Mouse (Mus musculus) hindbrain, embryonic 11.5 days (tissue): ENCODE results near the gene AU022252. TPM values are rescaled to one million over a fixed set of nuclear protein-coding genes. Genes with fewer than 3 reads are reported as not detected.

ENCODE experiments used
- ATAC-seq: fragments of 200-750 bp; cut with Nextera tagmentation; 2 replicates; pipeline ENCODE4 v1.8.0; 2017; ENCODE audit warnings: mild to moderate bottlenecking, moderate TSS enrichment, moderate library complexity; ENCODE audit not compliant: low FRiP score
- DNase-seq: peaks from one replicate; pipeline ENCODE4 v3.0.0-alpha.2; 2015; ENCODE audit warnings: low spot score
- H3K27ac ChIP-seq: fragments of 300-500 bp; sonication (generic); 2 replicates; pipeline ENCODE4 v1.5.1; 2014; ENCODE audit warnings: mild to moderate bottlenecking, low read depth, low read length
- H3K27me3 ChIP-seq: fragments of 300-500 bp; sonication (generic); 2 replicates; pipeline ENCODE4 v1.6.1; 2014; ENCODE audit warnings: mild to moderate bottlenecking, low read length, moderate library complexity, mixed read lengths; ENCODE audit not compliant: control insufficient read depth, insufficient read depth
- H3K36me3 ChIP-seq: fragments of 300-500 bp; sonication (generic); 2 replicates; pipeline ENCODE4 v1.6.1; 2014; ENCODE audit warnings: mild to moderate bottlenecking, low read length, moderate library complexity, mixed read lengths; ENCODE audit not compliant: control insufficient read depth, insufficient read depth
- H3K4me1 ChIP-seq: fragments of 300-500 bp; sonication (generic); replicated peaks from 2 replicates; pipeline ENCODE4 v1.6.1; 2014; ENCODE audit warnings: low read length, mixed read lengths; ENCODE audit not compliant: control insufficient read depth, insufficient read depth
- H3K4me2 ChIP-seq: fragments of 300-500 bp; sonication (generic); replicated peaks from 2 replicates; pipeline ENCODE4 v1.6.1; 2014; ENCODE audit warnings: mild to moderate bottlenecking, low read depth, low read length
- H3K4me3 ChIP-seq: fragments of 300-500 bp; sonication (generic); 2 replicates; pipeline ENCODE4 v1.5.1; 2014; ENCODE audit warnings: low read depth, low read length
- H3K9ac ChIP-seq: fragments of 300-500 bp; sonication (generic); 2 replicates; pipeline ENCODE4 v1.6.1; 2014; ENCODE audit warnings: low read depth, low read length
- H3K9me3 ChIP-seq: fragments of 300-500 bp; sonication (generic); 2 replicates; pipeline ENCODE4 v1.6.1; 2016; ENCODE audit warnings: low read length; ENCODE audit not compliant: control insufficient read depth
- WGBS: fragments of 180-500 bp; shearing (Covaris S2); extraction: QIAGEN DNeasy Blood & Tissue Kit; methylation state at CpG from one replicate; pipeline ENCODE4 v1.1.7; 2014; 5-methylcytosine and 5-hydroxymethylcytosine counted together
- polyA plus RNA-seq: library from polyadenylated mRNA; unstranded; fragments of >200 nt; fragmentation: Nextera tagmentation; extraction: Ambion mirVana; gene quantifications from 2 replicates; pipeline ENCODE4 v1.2.1, GENCODE M21; 2014

Gene AU022252
- polyA plus RNA-seq, 1 experiment from 2014 or later, result 37.0 TPM

DNA sequence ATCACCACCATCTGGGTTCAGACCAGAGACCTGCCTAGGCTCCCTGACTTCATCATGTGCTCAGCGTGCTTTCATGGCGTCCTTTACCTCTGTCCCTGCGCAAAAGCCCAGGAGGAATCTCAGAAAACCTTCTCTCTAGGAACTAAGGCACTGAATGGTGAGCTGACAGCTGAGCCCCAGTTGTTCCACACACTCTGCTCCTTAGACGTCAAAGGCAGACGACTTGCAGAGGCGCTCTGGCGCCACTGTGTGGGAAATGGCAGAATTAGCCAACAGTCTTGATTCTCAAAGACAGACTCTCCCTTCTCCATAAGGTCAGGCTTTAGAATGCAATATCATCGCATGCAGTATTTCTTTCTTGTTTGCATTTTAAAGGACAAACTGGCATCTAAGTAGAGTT lies 27.8 kb downstream of the AU022252 start:
- Histone ChIP-seq H3K27ac (no peak overlapping the region), H3K4me2 (no peak overlapping the region)
- ATAC-seq, result peak; percentile 57; the same call in 1 of the 2 replicates

DNA sequence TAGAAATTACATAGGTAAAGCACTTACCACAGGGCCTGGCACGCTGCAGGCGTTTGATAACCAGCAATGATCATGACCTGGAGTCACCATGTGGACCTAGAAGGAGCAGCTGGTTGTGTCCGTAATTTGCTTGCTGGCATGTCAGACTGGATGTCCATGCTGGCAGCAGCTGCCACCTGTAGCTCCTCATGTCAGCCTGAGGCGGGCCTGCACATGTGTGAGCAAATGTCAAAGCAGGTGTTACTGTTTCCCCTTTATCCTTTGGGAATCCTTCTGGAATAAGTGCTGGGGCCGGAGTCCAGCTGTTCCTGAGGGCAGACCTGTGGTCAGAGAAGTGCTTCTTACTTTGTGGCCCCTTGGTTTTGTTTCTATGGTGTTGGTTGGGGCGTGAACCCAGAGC lies 34.4 kb downstream of the AU022252 start:
- ATAC-seq (no peak), DNase-seq (no peak)
- H3K4me1 ChIP-seq, result no peaks in the 10 kb centered on the region; the same call in 1 of the 2 replicates
- no peak overlapping the region for H3K9ac ChIP-seq
- peaks cover 5% of the 10 kb centered on the region; the same call in 1 of the 2 replicates for H3K36me3 ChIP-seq
- H3K4me2 ChIP-seq, result no peak overlapping the region
- no peaks in the 10 kb centered on the region for H3K9me3 ChIP-seq
- no peaks in the 10 kb centered on the region for H3K27me3 ChIP-seq
- 86% methylated on average over 6 of the region's 6 CpGs for WGBS
- H3K27ac ChIP-seq, result no peak overlapping the region
- H3K4me3 ChIP-seq, result no peak overlapping the region

More for the DNA sequence above, 27.8 kb downstream of the AU022252 start:
- no peak overlapping the region for H3K9ac ChIP-seq
- no peak overlapping the region for H3K4me3 ChIP-seq
- DNase-seq, result peak; percentile 79
- WGBS, result 21% methylated on average over 8 of the region's 8 CpGs
- no peaks in the 10 kb centered on the region for H3K9me3 ChIP-seq
- H3K36me3 ChIP-seq, result peaks cover 5% of the 10 kb centered on the region; the same call in 1 of the 2 replicates
- no peaks in the 10 kb centered on the region for H3K4me1 ChIP-seq
- H3K27me3 ChIP-seq, result no peaks in the 10 kb centered on the region

DNA sequence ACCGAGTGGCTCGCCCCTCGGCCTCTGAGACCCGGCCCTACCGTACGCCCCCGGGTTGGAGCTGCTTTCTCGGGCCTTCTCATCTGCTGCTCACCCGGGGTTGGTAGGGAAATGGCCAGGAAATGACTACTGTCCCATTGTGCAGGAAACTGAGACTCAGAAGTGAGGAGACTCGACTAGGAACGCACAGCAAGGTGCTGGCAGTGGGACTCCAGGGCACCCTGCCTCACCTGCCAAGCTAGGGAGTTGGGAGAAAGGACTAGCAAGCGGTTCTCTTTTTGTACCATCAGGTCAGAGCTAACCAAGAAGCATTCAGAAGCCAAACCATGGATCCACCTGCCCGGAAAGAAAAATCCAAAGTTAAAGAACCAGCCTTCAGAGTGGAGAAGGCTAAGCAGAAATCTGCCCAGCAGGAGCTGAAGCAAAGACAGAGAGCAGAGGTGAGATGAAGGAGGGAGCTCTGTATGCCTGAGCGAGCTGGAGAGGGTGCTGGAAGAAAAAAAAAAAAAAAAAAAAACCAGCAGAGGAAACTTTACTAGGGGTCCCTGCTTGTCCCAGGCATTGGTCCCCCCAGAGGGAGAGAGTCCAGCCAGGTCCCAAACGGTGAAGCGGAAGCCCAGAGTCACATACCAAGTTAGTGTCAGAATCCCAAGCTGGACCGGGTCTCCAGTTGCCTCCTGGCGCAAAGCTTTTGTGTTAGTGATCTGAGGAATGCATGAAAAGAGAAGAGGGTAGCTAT lies 36.8 kb downstream of the AU022252 start:
- H3K27ac ChIP-seq, result peak overlapping the region; percentile 56; the same call in 1 of the 2 replicates
- no peaks in the 10 kb centered on the region for H3K27me3 ChIP-seq
- peak overlapping the region; percentile 77 for H3K9ac ChIP-seq
- DNase-seq (no peak), ATAC-seq (peak; percentile 25; the same call in 1 of the 2 replicates)
- WGBS, result 7% methylated on average over 18 of the region's 18 CpGs
- peak overlapping the region; percentile 77 for H3K4me3 ChIP-seq
- H3K4me2 ChIP-seq, result peak overlapping the region; percentile 64
- no peaks in the 10 kb centered on the region for H3K9me3 ChIP-seq
- H3K4me1 ChIP-seq, result no peaks in the 10 kb centered on the region; the same call in 1 of the 2 replicates
- H3K36me3 ChIP-seq, result no peaks in the 10 kb centered on the region; the same call in 1 of the 2 replicates

DNA sequence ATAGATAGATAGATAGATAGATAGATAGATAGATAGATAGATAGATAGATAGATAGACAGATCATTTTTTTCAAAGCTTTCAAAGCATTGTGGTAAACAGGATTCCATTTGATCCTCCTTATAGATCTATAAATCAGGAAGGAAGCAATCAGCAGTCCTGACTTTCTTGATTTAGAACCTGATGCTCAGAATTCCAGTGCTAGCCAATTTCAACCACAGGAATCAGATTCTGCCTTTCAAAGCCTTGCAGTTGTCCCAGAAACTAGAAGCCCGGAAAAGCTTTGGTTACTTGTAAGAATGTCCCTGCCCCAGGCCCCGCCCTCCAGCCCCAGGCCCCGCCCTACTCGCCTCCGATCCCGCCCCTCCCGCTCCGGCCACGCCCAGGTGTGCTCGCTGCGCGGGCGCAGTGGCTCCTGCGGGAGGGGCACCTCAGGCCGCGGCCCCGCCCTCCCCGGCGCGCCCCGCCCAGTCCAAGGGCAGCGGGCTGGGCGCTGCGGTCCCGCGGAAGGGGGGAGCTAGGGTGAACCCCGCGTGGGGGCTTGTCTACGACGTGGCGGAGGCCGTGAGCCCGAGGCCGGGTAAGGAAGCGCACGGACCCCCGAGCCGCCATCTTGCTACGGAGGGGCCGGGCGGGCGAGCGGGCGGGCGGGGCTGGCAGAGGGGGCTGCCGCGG lies 37.5 kb downstream of the AU022252 start, which contains the start of gene Svbp:
Gene Svbp (plus strand): TSS at position 398 of the 673 bp plus-strand sequence.
- H3K27ac ChIP-seq, result peak within 1 kb of the TSS; percentile 56; the same call in 1 of the 2 replicates
- ATAC-seq (peak; percentile 93), DNase-seq (peak; percentile 91)
- no peaks in the 10 kb centered on the region; the same call in 1 of the 2 replicates for H3K4me1 ChIP-seq
- H3K27me3 ChIP-seq, result no peaks in the 10 kb centered on the region
- under 1% methylated on average over 38 of the region's 47 CpGs for WGBS
- H3K4me3 ChIP-seq, result peak within 1 kb of the TSS; percentile 77
- peak within 1 kb of the TSS; percentile 77 for H3K9ac ChIP-seq
- H3K4me2 ChIP-seq, result peak within 1 kb of the TSS; percentile 64
- H3K9me3 ChIP-seq, result no peaks in the 10 kb centered on the region
- no peaks in the 10 kb centered on the region for H3K36me3 ChIP-seq

DNA sequence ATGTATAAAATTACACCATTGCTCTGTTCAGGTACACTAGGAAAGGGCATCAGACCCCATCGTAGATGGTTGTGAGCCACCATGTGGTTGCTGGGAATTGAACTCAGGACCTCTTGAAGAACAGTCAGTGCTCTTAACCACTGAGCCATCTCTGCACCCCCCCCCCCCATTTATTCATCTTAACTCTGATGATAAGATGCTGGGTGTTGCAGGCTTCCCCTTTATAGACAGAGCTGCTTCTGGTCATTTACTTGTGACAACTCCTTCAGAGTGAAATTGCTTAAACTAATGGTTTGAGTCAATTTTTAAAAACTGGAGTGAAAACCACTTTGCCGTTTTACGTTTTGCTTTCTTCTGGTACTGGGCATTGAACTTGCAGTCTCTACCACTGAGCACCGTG lies 39.8 kb downstream of the AU022252 start:
- peaks cover under 1% of the 10 kb centered on the region; the same call in 1 of the 2 replicates for H3K27me3 ChIP-seq
- H3K4me1 ChIP-seq, result no peaks in the 10 kb centered on the region; the same call in 1 of the 2 replicates
- 86% methylated on average over 4 of the region's 4 CpGs for whole genome bisulfite sequencing
- H3K4me2 ChIP-seq, result no peak overlapping the region
- no peak overlapping the region for H3K27ac ChIP-seq
- H3K9ac ChIP-seq, result no peak overlapping the region
- no peak for DNase-seq
- H3K4me3 ChIP-seq, result no peak overlapping the region
- no peaks in the 10 kb centered on the region for H3K9me3 ChIP-seq
- H3K36me3 ChIP-seq, result no peaks in the 10 kb centered on the region
- no peak for ATAC-seq

DNA sequence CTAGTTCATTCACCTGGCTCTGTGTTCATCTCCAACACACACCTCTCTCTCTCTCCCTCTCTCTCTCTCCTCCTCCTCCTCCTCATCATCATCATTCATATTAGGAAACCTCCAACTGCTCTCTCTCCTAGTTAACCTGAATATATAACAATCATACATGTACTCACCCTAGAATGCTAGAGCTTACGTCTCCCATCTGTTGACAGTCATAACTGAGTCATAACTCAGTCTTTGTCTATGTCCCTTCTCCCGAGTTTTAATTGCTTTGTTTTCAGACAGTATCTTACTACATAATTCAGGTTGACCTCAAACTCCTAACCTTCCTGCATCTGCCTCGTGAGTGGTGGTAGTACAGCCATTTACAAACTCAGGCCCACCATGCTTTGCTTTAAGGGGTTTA lies 41.2 kb downstream of the AU022252 start:
- no peaks in the 10 kb centered on the region for H3K9me3 ChIP-seq
- 82% methylated on average over 3 of the region's 3 CpGs for WGBS
- peaks cover 2% of the 10 kb centered on the region; the same call in 1 of the 2 replicates for H3K27me3 ChIP-seq
- H3K4me3 ChIP-seq, result no peak overlapping the region
- no peak for ATAC-seq
- no peak for DNase-seq
- H3K4me1 ChIP-seq, result no peaks in the 10 kb centered on the region; the same call in 1 of the 2 replicates
- no peak overlapping the region for H3K9ac ChIP-seq
- H3K4me2 ChIP-seq, result no peak overlapping the region
- H3K36me3 ChIP-seq, result no peaks in the 10 kb centered on the region
- no peak overlapping the region for H3K27ac ChIP-seq

DNA sequence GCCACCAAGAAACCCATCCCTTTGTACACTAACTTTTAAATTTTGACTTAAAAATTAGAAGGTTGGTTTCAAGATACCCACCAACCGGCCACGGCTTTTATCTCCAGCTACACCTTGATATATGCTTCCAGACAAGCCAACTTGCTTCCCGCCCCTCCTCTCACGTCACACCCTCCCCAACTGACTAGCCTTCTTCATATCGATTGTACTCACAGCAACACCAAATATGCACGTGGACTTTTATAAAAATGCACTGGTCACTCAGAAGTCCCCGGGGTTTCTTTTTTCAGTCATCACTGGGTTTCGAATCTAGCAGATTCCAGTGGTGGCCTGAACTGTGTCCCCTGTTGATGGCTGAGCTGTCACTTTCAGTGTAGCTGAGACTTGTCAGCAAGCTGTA lies 41.9 kb downstream of the AU022252 start:
- WGBS, result 85% methylated on average over 8 of the region's 8 CpGs
- H3K4me1 ChIP-seq, result no peaks in the 10 kb centered on the region
- no peak overlapping the region for H3K27ac ChIP-seq
- H3K4me2 ChIP-seq, result no peak overlapping the region
- DNase-seq, result no peak
- peaks cover 2% of the 10 kb centered on the region; the same call in 1 of the 2 replicates for H3K27me3 ChIP-seq
- H3K36me3 ChIP-seq, result no peaks in the 10 kb centered on the region
- no peaks in the 10 kb centered on the region for H3K9me3 ChIP-seq
- H3K4me3 ChIP-seq, result no peak overlapping the region
- no peak overlapping the region for H3K9ac ChIP-seq
- no peak for ATAC-seq

DNA sequence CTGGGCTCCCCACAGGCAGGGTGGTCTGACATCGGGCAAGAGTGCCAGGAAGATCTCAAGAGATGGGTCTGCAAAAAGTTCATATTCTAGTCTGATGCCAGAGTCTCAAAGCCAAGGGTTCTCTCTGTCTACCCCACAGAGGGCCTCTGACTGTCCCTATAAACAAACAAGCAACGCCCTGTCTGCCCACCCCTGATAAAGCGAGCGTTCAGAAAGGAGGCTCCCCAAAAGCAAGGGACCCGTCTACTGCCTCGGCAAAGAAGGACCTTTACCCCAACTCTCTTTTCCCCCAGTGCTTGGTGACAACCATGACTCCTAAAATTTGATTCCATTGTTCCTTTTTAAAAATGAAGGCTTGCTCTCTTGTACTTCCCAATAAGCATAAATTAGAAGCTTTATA lies 42.6 kb downstream of the AU022252 start, which contains the start of gene Ermap:
Gene Ermap (minus strand): TSS at position 148 of the 400 bp plus-strand sequence.
- DNase-seq (no peak), ATAC-seq (no peak)
- Histone ChIP-seq H3K9ac (no peak within 1 kb of the TSS), H3K9me3 (no peaks in the 10 kb centered on the region), H3K4me2 (no peak within 1 kb of the TSS), H3K4me3 (no peak within 1 kb of the TSS), H3K27me3 (peaks cover 2% of the 10 kb centered on the region; the same call in 1 of the 2 replicates), H3K27ac (no peak within 1 kb of the TSS), H3K36me3 (no peaks in the 10 kb centered on the region), H3K4me1 (no peaks in the 10 kb centered on the region)
- 69% methylated on average over 6 of the region's 6 CpGs for WGBS
